Mouse (Mus musculus) brain, embryonic 14.5 days (tissue): Measurements from ENCODE around the gene Pet2. TPM values are rescaled to one million over a fixed set of nuclear protein-coding genes. Genes with fewer than 3 reads are reported as not detected.

Source experiments
- DNase-seq: peaks from one replicate; pipeline ENCODE4 v3.0.0-alpha.2; 2011; ENCODE audit warnings: low read depth
- CTCF ChIP-seq: fragments of 200-500 bp; IDR thresholded peaks from 2 replicates; pipeline ENCODE4 v1.5.1; 2012; ENCODE audit warnings: inconsistent platforms, mild to moderate bottlenecking, moderate library complexity, borderline replicate concordance; ENCODE audit not compliant: insufficient read depth, insufficient read length; ENCODE audit errors: extremely low read depth
- POLR2A ChIP-seq: fragments of 200-500 bp; IDR thresholded peaks from 2 replicates; pipeline ENCODE4 v1.6.1; 2012; ENCODE audit warnings: mild to moderate bottlenecking, inconsistent platforms, borderline replicate concordance; ENCODE audit not compliant: poor library complexity, insufficient read depth, insufficient read length, severe bottlenecking; ENCODE audit errors: extremely low read depth
- polyA plus RNA-seq: library from polyadenylated mRNA; depleted of rRNA; stranded (reverse); fragments of >200 nt; gene quantifications from 2 replicates; pipeline ENCODE4 v1.2.3, GENCODE M21; 2012; rRNA removed

The Pet2 gene
- not detected in 2 replicates for polyA plus RNA-seq

GRCm38 (mm10) chrX:89409589-89409988 is at the start of gene Pet2:
Pet2 (minus strand) TSS chrX:89409689.
- TF ChIP-seq POLR2A (no peak), CTCF (no peak)
- DNase-seq = no peak
